Mouse (Mus musculus) embryonic fibroblast, embryonic 13.5 days (primary cell): Measurements from ENCODE around the gene Myo1e.

Experiments used
- CTCF ChIP-seq: IDR thresholded peaks from 2 replicates; pipeline ENCODE4 v1.5.1; 2011; ENCODE audit warnings: mild to moderate bottlenecking, control low read depth, low read length, moderate library complexity, borderline replicate concordance; ENCODE audit not compliant: insufficient read depth
- POLR2A ChIP-seq: IDR thresholded peaks from 2 replicates; pipeline ENCODE4 v1.6.1; 2011; ENCODE audit warnings: low read depth, mild to moderate bottlenecking, control low read depth, low read length, moderate library complexity

GRCm38 (mm10) chr9:70366898-70367297 is 159.7 kb downstream of the Myo1e start:
- no peak for TF ChIP-seq CTCF
- no peak for TF ChIP-seq POLR2A
